31 mouse cellular contexts compared by ENCODE assay signal in the genomic region with DNA sequence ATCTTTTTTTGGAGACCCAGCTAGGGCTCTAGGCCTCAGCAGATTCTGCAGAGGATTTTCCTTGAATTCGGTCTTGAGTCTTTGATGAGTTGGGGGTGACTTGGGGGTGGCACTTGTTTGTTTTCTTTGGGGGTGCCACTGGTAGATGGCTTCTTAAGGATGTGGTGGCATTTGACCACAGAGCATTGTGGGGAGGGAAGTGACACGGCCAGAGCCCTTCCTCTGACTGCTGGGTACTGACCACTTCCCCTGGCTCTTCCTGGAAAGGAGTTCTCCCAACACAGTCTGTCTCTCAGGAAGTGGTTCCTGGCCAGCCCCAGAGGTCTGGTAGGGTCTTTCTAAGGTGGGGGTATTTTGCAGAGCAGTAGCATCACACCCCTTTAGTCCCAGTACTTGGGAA. TPM values are rescaled to one million over a fixed set of nuclear protein-coding genes. Genes with fewer than 3 reads are reported as not detected.
DNase-seq lines count a peak whose midpoint lies in the region; ATAC-seq and TF ChIP-seq lines count a peak whose summit lies in the region.
"Had no signal": no experiment of that assay in that cellular context is flagged by ENCODE, and none has a peak within 500 bp of the region (broad histone marks: within the 10 kb centered on the region; RNA-seq: fewer than 3 reads in every experiment).

No protein-coding gene starts in this region.

- H3K4me1 ChIP-seq in bone marrow, adult 2 months (ENCODE audit: control insufficient read depth, insufficient read depth, low read length): peaks cover 25% of the 10 kb centered on the region
- H3K4me1 ChIP-seq in liver, postnatal 0 days (ENCODE audit: insufficient read depth): peaks cover 29% of the 10 kb centered on the region
- H3K4me1 ChIP-seq: stomach, embryonic 15.5 days had no signal

- 10% methylated on average over 2 of the region's 2 CpGs for WGBS in bone marrow, adult 2 months
- WGBS in liver, postnatal 0 days (ENCODE audit: insufficient replicate concordance): 40% methylated on average over 2 of the region's 2 CpGs

- H3K4me2 ChIP-seq in liver, postnatal 0 days (ENCODE audit: low read depth, low read length): no peak overlapping the region
- H3K4me2 ChIP-seq: embryonic facial prominence, embryonic 12.5 days; forebrain, embryonic 15.5 days; hindbrain, embryonic 13.5 days; limb, embryonic 12.5 days; lung, embryonic 14.5 days; midbrain, embryonic 11.5 days; neural tube, embryonic 13.5 days; stomach, embryonic 15.5 days had no signal

- ATAC-seq in liver, postnatal 0 days: no peak
- ATAC-seq in neutrophil, adult 5-6 weeks (ENCODE audit: extremely low read depth, insufficient number of reproducible peaks, low FRiP score, poor library complexity, severe bottlenecking): peak; percentile 48
- no peak for ATAC-seq in frontal cortex, adult (ENCODE audit: low TSS enrichment)
- ATAC-seq: forebrain, embryonic 15.5 days; midbrain, embryonic 16.5 days had no signal

- no peak for TF ChIP-seq EP300 in liver, postnatal 0 days (IDR thresholded peaks at IDR 0.05; ENCODE audit: low read depth)

- H3K36me3 ChIP-seq in liver, postnatal 0 days (replicated peaks; ENCODE audit: insufficient read depth, low read length): no peaks in the 10 kb centered on the region
- H3K36me3 ChIP-seq: embryonic facial prominence, embryonic 12.5 days; forebrain, embryonic 10.5 days; forebrain, embryonic 15.5 days; hindbrain, embryonic 13.5 days; limb, embryonic 12.5 days; neural tube, embryonic 13.5 days; stomach, embryonic 15.5 days had no signal

- H3K9ac ChIP-seq in liver, postnatal 0 days (replicated peaks): no peak overlapping the region
- H3K9ac ChIP-seq: embryonic facial prominence, embryonic 12.5 days; forebrain, embryonic 15.5 days; hindbrain, embryonic 13.5 days; limb, embryonic 12.5 days; liver, embryonic 14.5 days; lung, embryonic 14.5 days; neural tube, embryonic 13.5 days; stomach, embryonic 15.5 days had no signal

- H3K27me3 ChIP-seq in liver, postnatal 0 days (ENCODE audit: insufficient read depth, low read length): no peaks in the 10 kb centered on the region
- H3K27me3 ChIP-seq: embryonic facial prominence, embryonic 12.5 days; forebrain, embryonic 15.5 days; hindbrain, embryonic 13.5 days; limb, embryonic 12.5 days; neural tube, embryonic 13.5 days; stomach, embryonic 15.5 days had no signal

- H3K4me3 ChIP-seq in bone marrow, adult 2 months (replicated peaks; ENCODE audit: control insufficient read depth, low read depth, low read length): no peak overlapping the region
- no peak overlapping the region for H3K4me3 ChIP-seq in liver, postnatal 0 days (ENCODE audit: low read depth, low read length)
- H3K4me3 ChIP-seq: embryonic facial prominence, embryonic 12.5 days; forebrain, embryonic 10.5 days; forebrain, embryonic 15.5 days; gastrocnemius, adult 2 months; hindbrain, embryonic 13.5 days; limb, embryonic 12.5 days; myocyte; neural tube, embryonic 13.5 days; stomach, embryonic 15.5 days had no signal

- H3K9me3 ChIP-seq in liver, postnatal 0 days (ENCODE audit: low read length): no peaks in the 10 kb centered on the region
- H3K9me3 ChIP-seq: embryonic facial prominence, embryonic 12.5 days; forebrain, embryonic 10.5 days; forebrain, embryonic 15.5 days; hindbrain, embryonic 13.5 days; limb, embryonic 12.5 days; neural tube, embryonic 13.5 days; stomach, embryonic 15.5 days had no signal

- no peak for TF ChIP-seq POLR2A in bone marrow, adult 2 months (IDR thresholded peaks at IDR 0.05; ENCODE audit: borderline replicate concordance, control insufficient read depth, low read depth, low read length)

- DNase-seq in CD4-positive helper T cell, adult 2 months (ENCODE audit: low read depth, low spot score): peak; percentile 30
- no peak for DNase-seq in liver, postnatal 0 days
- DNase-seq in adrenal gland, postnatal 14 days: no peak
- DNase-seq: adrenal gland, postnatal 36 days; cerebellum, adult 8-10 months; cerebellum, postnatal 36 days; embryo, embryonic 11 days; gastrocnemius, adult 2 months; gastrocnemius, postnatal 36 days; heart, postnatal 36 days; kidney, adult 11 months; kidney, postnatal 14 days; layer of hippocampus, adult 9-11 months; lung, embryonic 14.5 days; lung, postnatal 14 days; retina, postnatal 1 day; right cerebral cortex, postnatal 14 days had no signal

- no peak for TF ChIP-seq CTCF in bone marrow, adult 2 months (IDR thresholded peaks at IDR 0.05; ENCODE audit: control insufficient read depth, insufficient read depth, low read length)
- TF ChIP-seq CTCF in liver, postnatal 0 days (IDR thresholded peaks at IDR 0.05; ENCODE audit: low read depth): no peak

- H3K27ac ChIP-seq in bone marrow, adult 2 months (ENCODE audit: control insufficient read depth, insufficient read depth, low read depth, low read length, poor library complexity): peak overlapping the region; percentile 27; the same call in 1 of the 2 replicates
- peak overlapping the region; percentile 25 for H3K27ac ChIP-seq in liver, postnatal 0 days (ENCODE audit: low read depth)
- H3K27ac ChIP-seq: embryonic facial prominence, embryonic 12.5 days; forebrain, embryonic 10.5 days; forebrain, embryonic 15.5 days; hindbrain, embryonic 13.5 days; limb, embryonic 12.5 days; liver, embryonic 14.5 days; stomach, embryonic 15.5 days had no signal

RNA-seq across cellular contexts. Expression of a gene that starts 54.2 kb away (rescaled TPM):
- polyA plus RNA-seq in bone marrow, adult 2 months (2011; ENCODE audit: insufficient read depth, insufficient read length, low replicate concordance, missing spikeins): 10.8 and 27.7 TPM in 2 replicates
- 3.5 and 3.9 TPM in 2 replicates for polyA plus RNA-seq in liver, postnatal 0 days (2015; fragmentation: Nextera tagmentation; extraction: Ambion mirVana)
- 112 and 113 TPM in 2 replicates for total RNA-seq in neutrophil, adult 5-6 weeks (2017)
- 4.4 and 8.0 TPM in 2 replicates for total RNA-seq in adrenal gland, postnatal 14 days (2021)

Comparison
In these comparisons a context has a peak if more than half of its experiments do, and no peak if none do; other contexts are left out.
1. RNA of a gene that starts 54.2 kb away (total RNA-seq): 112 to 113 TPM in neutrophil, adult 5-6 weeks; 4.4 to 8.0 TPM in adrenal gland, postnatal 14 days; every median in the first group is over 10 times any median in the second.